Mouse (Mus musculus) CD4-positive helper T cell, adult 2 months (primary cell): ENCODE measurements around the gene Dmwd.
A peak's percentile ranks its signal among the peaks of the same experiment; 100 is the strongest.
"Not testable (repeated sequence)": the region's sequence is repeated elsewhere in the genome, so short reads cannot be mapped to it uniquely, and the experiment has no call there.

Experiments used
- DNase-seq: peaks from one replicate; pipeline ENCODE4 v3.0.0-alpha.2; 2012; ENCODE audit warnings: low read depth, missing footprints, low spot score

Dmwd gene

DNA sequence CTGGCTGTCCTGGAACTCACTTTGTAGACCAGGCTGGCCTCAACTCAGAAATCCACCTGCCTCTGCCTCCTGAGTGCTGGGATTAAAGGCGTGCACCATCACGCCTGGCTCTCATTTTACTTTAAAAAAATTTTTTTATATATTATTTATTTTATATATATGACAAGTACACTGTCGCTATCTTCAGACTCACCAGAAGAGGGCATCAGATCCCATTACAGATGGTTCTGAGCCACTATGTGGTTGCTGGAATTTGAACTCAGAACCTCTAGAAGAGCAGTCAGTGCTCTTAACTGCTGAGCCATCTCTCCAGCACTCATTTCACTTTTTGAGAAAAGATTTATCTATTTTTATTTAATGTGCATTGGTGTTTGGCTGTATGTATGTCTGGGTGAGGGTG lies 5.0 kb upstream of the Dmwd start:
- not testable (repeated sequence) for DNase-seq

DNA sequence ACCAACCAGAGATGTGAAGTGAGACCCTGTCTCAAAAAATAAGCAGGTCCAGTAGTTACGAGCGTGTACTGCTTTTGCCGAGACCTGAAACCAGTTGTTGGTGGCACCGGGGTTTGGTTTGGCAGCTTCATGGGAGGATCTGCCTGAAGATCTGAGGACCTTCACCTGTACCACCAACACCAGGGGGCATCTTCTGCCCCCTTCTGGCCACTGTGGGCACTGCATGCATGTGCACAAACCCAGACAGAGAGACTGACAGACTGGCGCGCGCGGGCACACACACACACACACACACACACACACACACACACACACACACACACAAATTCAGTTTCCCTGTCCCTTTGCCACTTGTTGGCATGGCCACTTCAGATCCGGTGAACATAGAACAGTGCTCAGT lies 2.5 kb upstream of the Dmwd start:
- peak; percentile 56 for DNase-seq

DNA sequence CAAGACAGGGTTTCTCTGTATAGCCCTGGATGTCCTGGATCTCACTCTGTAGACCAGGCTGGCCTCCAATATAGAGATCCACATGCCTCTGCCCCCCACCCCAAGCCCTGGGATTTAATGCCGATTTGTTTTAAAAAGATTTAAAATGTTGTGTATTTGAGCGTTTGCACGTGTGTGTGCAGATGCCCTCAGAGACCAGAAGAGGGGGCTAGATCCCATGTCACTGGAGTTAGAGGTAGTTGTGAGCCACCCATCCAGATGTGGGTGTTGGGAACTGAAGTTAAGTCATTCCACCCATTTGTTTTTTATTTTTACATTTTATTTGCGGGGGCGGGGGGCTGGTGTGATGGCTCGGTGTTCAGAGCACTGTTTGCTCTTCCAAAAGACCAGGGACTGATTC lies 1.5 kb upstream of the Dmwd start:
- no peak for DNase-seq

DNA sequence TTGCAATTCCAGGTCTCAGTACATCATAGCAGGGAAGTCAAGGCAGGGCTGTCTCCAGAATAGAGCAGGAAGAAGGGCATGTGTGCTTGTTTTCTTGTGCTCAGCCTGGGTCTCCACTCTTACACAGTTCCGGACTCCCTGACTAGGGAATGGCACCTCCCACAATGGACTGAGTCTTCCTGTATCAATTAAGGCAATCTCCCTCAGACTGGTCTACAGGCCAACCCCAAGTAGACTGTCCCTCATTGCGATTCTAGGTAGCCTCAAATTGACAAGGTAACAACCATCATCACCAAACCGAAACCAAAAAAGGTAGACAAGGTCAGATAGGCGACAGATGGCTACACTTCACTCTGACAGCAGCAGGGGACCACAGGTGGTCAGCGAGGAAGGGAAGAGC lies 796 bp upstream of the Dmwd start:
- no peak for DNase-seq

DNA sequence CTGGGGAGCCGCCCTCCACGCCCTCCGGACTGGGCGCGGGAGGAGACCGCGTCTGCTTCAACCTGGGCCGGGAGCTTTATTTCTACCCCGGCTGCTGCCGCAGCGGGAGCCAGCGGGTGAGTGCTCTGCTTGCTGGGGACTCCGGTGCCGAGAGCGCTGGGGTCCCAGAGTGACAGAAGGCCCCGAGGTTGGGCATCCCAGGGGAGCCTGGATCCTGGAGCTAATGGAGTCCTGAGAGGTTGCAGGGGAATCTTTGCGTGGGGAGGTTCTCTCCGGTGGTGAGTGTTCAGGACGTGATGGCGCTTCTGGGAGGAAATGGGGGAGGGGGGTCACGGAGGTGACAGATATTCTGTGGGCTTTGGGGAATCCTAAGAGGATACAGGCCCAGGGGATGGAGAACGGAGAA lies 562 bp downstream of the Dmwd start:
- DNase-seq = no peak

DNA sequence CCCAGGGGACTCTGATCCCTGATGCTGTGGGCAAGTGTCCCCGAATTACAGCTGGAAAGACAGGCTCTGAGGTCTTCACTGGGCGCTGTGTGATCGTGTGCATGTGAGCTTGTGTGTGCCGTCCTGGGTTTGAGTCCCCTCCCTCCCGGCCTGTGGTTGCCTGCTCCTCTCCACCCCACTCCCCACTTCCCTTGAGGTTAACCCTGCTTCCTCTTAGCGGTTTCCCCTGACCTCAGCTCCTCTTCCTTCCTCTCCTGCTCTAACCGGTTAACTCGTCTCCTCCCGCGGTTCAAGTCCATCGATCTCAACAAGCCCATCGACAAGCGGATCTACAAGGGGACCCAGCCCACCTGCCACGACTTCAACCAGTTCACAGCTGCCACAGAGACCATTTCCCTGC lies 1.7 kb downstream of the Dmwd start:
- peak; percentile 83 for DNase-seq

DNA sequence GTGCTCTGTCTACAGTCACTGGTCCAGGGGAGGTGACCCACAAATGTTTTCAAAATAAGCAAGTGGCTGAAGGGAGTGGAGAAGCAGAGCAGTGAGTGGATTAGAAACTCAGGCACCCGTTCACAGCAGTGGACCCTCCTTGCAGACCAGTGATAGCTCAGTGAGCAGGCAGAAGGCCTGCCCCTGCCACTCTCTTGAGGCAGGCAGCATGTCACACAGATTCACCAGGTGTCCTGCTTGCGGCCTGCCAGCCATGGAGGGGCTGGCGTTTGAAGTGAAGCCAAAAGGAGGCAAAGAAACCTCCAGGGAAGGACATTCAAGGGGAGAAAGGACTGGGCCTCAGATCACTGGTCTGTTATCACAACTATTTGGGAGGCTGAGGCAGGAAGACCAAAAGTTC lies 2.7 kb downstream of the Dmwd start:
- DNase-seq = no peak

DNA sequence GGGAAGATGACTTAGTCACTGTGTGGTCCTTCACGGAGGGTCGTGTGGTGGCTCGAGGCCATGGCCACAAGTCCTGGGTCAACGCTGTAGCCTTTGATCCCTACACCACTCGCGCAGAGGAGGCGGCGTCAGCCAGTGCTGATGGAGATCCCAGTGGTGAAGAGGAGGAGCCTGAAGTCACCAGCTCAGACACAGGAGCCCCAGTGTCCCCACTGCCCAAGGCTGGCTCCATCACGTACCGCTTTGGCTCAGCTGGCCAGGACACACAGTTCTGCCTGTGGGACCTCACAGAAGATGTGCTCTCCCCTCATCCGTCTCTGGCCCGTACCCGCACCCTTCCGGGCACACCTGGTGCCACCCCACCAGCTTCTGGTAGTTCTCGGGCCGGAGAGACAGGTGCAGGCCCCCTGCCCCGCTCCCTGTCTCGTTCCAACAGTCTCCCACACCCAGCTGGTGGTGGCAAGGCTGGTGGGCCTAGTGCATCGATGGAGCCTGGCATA lies 4.5 kb downstream of the Dmwd start:
- DNase-seq = no peak

DNA sequence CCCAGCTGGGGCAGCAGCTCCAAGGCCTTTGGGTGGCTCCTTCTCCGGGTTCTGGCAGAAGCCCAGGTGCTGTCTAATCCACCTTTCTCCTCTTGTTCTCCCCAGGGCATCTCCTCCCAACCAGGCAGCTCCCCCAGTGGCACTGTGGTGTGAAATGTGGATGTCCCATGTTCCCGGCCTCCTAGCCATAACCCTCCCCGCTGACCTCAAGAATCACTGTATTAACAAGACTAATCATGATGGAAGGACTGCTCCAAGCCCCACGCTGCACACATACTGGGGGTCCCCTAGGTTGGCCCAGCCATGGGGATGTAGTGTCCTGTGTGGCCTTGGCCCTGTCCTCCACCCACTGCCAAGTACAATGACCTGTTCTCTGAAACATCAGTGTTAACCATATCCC lies 6.1 kb downstream of the Dmwd start:
- no peak for DNase-seq

DNA sequence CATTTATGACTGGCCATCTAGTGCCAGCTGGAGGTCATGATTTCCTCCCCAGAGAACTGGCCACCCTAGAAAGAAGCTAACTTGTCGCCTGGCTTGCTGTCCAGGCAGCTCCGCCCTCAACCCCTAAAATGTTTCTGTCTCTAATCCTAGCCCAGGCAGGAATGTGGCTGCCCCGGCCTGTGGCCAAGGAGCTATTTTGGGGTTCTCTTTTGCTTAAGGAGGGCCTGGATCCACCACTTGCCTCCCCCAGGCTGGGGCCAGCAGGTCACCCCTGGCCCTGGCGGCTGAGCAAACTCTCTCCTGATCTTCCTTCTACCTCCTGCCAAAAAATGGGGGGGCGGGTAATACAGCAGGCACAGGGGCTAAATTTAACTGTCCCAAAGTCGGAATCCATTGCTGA lies 7.1 kb downstream of the Dmwd start:
- DNase-seq = no peak

DNA sequence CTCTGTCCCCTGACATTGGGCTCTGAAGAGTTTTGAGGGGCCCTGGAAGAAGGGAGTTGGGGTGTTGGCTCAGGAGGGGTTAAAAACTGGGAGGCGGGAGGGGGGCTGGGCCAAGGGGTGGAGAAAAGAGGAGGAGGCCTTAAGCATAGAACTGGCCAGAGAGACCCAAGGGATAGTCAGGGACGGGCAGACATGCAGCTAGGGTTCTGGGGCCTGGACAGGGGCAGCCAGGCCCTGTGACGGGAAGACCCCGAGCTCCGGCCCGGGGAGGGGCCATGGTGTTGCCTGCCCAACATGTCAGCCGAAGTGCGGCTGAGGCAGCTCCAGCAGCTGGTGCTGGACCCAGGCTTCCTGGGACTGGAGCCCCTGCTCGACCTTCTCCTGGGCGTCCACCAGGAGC lies 7.7 kb downstream of the Dmwd start, which contains the start of gene Dmpk:
Gene Dmpk, plus strand, starts transcription at position 149 of the 400 bp plus-strand sequence.
- DNase-seq = peak; percentile 1

DNA sequence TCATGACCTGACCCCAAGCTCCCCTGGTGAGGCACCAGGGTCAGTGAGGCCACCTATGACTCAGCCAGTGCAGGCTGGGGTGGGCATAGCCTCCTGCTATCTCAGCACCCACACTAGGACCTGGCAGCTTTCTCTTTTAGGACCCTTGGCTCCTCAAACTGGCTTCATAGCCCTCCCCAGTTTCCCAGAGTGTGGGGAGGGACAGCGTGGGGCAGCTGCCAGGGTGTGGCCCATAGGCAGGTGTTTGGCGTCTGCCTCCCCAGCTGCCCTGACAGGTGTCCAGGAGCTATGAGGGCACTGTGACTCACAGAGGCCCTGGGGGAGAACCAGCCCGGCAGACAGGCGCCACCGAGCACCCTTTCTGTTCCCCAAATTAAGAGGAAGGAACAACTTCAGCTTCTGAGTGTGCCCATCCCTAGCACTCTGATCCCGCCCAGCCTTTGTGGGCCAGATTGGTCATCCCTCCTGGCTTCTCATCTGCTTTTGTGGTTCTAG lies 8.3 kb downstream of the Dmwd start:
- no peak for DNase-seq

DNA sequence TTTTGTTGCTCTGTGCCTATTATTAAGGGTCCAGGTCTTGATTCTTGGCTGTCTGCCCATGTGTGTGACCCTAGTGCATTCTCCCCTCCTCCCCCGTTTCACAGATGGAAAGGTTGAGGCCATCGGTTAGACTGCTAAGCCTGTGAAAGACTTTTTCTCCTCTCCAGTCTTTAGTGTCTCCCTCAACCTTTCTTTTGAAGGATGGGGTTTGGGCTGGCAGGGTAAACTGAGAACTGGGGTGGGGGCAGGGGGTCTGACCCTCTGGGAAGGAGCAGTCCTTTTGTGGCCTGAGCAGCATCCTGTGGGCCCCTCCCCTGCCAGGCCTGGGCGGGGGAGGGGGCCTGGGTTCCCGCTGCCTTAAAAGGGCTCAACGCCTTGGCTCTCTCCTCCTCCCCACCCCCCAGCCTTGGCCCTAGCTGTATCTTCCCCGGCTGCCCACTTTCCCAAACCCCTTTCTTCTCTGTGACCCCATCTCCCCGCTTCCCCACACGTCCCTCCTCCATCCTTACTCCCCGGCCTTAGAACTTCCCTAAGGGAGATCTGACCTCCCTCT lies 9.0 kb downstream of the Dmwd start:
- no peak for DNase-seq

DNA sequence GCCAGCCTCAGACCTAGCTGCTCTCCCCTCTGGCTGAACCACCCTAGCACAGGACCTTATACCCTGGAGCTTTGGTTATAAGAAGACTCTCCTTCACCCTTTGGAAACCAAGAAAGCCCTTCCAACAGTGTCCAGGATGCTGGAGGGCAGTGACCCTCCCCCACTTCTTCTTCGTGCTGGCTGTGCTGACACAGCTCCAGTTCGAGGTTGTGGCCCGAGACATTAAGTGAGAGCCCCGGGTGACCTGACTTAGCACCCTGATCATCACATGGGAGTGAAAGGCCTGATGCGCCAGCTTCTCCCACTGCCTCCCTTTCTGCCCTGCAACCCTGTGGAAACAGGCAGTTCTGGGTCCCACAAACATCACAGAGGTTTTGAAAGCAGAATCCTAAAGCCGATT lies 9.5 kb downstream of the Dmwd start:
- DNase-seq = no peak

DNA sequence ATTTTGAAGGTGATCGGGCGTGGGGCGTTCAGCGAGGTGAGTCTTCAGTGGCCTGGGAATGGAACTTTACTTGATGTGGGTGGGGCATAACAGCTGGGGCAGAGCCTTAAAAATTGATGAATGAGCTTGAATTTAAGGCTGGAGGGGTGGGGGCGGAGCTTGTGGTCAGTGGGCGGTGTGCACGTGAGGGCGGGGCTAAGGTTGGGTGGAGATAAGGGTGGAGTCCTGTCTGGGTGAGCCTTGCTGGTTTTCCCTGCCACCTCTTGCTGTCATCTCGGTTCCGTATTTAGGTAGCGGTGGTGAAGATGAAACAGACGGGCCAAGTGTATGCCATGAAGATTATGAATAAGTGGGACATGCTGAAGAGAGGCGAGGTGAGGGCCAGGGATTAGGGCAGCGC lies 10.0 kb downstream of the Dmwd start:
- peak; percentile 63 for DNase-seq

DNA sequence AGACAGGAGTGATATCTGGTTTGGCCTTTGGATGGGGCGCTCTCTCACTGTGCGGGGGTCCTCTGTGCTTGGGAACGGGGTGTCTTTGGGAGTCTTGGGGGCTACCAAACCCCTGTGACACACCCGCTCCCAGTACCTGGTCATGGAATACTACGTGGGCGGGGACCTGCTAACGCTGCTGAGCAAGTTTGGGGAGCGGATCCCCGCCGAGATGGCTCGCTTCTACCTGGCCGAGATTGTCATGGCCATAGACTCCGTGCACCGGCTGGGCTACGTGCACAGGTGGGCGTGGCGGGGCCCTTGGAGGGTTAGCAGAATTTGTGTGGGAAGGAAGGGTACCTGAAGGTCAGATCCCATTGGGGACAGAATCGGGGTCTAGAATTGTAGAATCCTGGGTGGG lies 10.7 kb downstream of the Dmwd start:
- DNase-seq = no peak

DNA sequence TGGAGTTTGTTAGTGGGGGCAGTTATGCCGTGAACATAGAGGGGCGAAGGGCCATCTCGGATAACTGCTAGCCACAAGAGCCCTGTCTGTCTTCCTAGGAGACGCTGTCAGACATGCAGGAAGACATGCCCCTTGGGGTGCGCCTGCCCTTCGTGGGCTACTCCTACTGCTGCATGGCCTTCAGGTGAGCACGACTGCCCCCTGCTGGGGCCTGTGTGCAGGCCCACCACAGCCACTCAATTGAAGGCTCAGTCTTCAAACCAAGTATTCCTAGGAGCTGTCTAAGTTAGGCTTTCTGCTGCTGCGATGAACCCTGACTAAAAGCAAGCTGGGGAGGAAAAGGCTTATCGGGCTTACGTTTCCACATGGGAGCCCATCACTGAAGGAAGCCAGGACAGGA lies 12.8 kb downstream of the Dmwd start:
- peak; percentile 72 for DNase-seq

DNA sequence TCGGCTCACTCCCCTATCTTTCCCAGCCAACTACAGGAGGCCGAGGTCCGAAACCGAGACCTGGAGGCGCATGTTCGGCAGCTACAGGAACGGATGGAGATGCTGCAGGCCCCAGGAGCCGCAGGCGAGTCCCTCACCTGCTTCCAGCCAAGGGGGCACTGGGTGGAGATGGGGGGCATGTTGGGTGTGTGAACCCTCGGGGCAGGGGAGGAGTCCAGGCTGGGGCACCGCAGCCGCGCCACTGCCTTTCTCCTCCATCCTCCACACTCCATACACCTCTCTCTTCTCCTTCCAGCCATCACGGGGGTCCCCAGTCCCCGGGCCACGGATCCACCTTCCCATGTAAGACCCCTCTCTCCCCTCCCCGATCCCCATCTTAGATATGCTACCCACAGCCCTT lies 15.9 kb downstream of the Dmwd start:
- no peak for DNase-seq

DNA sequence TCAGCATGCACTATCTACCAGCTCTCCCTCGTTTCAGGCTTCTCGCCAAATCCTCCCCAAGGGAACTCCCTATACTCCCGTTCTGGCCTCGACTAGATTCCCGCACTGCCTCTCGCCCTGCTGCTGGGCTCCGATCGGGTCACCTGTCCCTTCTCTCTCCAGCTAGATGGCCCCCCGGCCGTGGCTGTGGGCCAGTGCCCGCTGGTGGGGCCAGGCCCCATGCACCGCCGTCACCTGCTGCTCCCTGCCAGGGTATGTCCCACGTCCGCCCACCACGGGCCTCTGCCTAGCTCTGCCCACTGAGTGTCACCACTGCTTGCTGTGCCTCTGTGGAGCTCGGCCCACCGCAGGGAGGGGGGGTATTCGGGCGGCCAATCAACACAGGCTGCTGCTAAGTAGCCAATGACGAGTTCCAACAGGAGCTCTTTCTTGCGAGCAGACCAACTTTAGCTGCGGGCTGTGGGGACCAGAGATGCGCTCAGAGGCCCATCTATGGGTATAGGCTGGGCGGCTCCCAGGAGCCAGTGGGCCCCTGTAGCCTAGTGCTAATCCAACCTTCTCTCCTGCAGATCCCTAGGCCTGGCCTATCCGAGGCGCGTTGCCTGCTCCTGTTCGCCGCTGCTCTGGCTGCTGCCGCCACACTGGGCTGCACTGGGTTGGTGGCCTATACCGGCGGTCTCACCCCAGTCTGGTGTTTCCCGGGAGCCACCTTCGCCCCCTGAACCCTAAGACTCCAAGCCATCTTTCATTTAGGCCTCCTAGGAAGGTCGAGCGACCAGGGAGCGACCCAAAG lies 16.6 kb downstream of the Dmwd start:
- DNase-seq = peak; percentile 41

DNA sequence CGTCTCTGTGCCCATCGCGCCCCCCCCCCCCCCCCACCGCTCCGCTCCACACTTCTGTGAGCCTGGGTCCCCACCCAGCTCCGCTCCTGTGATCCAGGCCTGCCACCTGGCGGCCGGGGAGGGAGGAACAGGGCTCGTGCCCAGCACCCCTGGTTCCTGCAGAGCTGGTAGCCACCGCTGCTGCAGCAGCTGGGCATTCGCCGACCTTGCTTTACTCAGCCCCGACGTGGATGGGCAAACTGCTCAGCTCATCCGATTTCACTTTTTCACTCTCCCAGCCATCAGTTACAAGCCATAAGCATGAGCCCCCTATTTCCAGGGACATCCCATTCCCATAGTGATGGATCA lies 17.1 kb downstream of the Dmwd start:
- DNase-seq = peak; percentile 89

DNA sequence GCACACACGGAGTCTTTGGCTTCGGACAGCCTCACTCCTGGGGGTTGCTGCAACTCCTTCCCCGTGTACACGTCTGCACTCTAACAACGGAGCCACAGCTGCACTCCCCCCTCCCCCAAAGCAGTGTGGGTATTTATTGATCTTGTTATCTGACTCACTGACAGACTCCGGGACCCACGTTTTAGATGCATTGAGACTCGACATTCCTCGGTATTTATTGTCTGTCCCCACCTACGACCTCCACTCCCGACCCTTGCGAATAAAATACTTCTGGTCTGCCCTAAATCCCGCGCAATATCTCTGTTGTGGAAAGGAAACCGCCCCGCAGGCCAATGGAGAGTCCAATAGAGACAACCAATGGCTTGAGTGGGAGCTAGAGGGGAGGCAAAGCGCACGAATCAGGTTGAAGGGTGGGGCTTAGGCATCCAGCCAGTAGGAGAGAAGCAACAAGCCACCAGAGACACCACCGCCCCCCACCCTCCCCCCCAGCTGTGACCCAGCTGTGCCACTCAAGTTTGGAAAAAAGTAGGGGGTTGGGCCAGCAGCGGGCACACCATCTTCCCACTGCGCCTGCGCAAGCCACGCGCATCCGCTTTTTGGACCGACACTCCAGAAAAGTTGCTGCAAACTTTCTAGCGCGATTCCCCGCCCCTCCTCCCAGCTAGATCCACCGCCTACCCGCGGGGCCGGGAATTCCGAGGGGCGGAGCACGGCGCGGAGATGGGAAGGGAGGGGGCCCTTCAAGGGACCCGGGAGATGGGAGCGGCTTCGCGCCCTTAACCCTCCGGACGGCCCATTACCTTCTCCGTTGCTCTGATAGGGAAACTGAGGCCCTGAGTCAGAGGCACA lies 17.7 kb downstream of the Dmwd start:
- peak; percentile 93 for DNase-seq

DNA sequence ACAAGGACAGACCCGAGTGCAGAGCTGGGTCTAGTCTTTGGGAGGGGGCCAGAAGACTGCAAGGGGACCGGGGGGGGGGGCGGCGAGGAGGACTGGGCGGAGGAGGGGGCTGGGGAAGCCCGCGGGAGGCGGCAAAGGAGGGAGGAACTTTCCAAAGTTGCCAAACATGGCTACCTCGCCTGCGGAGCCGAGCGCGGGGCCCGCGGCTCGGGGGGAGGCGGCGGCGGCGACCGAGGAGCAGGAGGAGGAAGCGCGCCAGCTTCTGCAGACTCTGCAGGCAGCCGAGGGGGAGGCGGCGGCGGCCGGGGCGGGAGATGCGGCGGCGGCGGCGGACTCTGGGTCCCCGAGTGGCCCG lies 18.4 kb downstream of the Dmwd start, which contains the start of gene Six5:
Gene Six5, plus strand, starts transcription at position 124 of the 355 bp plus-strand sequence.
- DNase-seq = peak; percentile 75
